Mouse (Mus musculus) heart, adult 2 months (tissue): ENCODE data around the gene Armc10. TPM values are rescaled to one million over a fixed set of nuclear protein-coding genes. Genes with fewer than 3 reads are reported as not detected.

Experiments used
- DNase-seq, 2 experiments: peaks; one replicate each; pipeline ENCODE4 v3.0.0; 2021
- H3K27ac ChIP-seq: fragments of 200-600 bp; 2 replicates; pipeline ENCODE4 v1.8.1; 2022
- H3K27me3 ChIP-seq: fragments of 200-500 bp; 2 replicates; pipeline ENCODE4 v1.6.1; 2012; ENCODE audit warnings: mild to moderate bottlenecking, low read length, inconsistent platforms, mixed read lengths; ENCODE audit not compliant: control insufficient read depth, insufficient read depth
- H3K36me3 ChIP-seq: fragments of 200-500 bp; 2 replicates; pipeline ENCODE4 v1.6.1; 2012; ENCODE audit warnings: low read length, inconsistent platforms; ENCODE audit not compliant: control insufficient read depth, insufficient read depth
- H3K4me1 ChIP-seq: fragments of 200-500 bp; 2 replicates; pipeline ENCODE4 v1.6.1; 2011; ENCODE audit warnings: low read length; ENCODE audit not compliant: control insufficient read depth, insufficient read depth
- H3K4me3 ChIP-seq: fragments of 200-600 bp; 2 replicates; pipeline ENCODE4 v1.8.1; 2022
- H3K79me2 ChIP-seq: fragments of 200-500 bp; replicated peaks from 2 replicates; pipeline ENCODE4 v1.6.1; 2012; ENCODE audit warnings: mild to moderate bottlenecking, inconsistent platforms, low read length, moderate library complexity, mixed read lengths; ENCODE audit not compliant: control insufficient read depth, insufficient read depth
- H3K9ac ChIP-seq: fragments of 200-500 bp; 2 replicates; pipeline ENCODE4 v1.6.1; 2012; ENCODE audit warnings: low read depth, mild to moderate bottlenecking, control low read depth, inconsistent platforms, low read length, mixed read lengths
- CTCF ChIP-seq: fragments of 200-600 bp; IDR thresholded peaks from 2 replicates; pipeline ENCODE4 v1.8.1; 2022; ENCODE audit warnings: antibody characterized with exemption, mild to moderate bottlenecking, moderate library complexity
- EP300 ChIP-seq: fragments of 200-500 bp; IDR thresholded peaks from 2 replicates; pipeline ENCODE4 v1.6.1; 2011; ENCODE audit warnings: low read depth, low read length, control low read depth; ENCODE audit not compliant: insufficient read depth
- POLR2A ChIP-seq: fragments of 200-500 bp; IDR thresholded peaks from 2 replicates; pipeline ENCODE4 v1.6.1; 2011; ENCODE audit warnings: mild to moderate bottlenecking, low read depth, low read length, control low read depth; ENCODE audit not compliant: insufficient read depth
- WGBS: fragments of 180-500 bp; shearing (Covaris S2); methylation state at CpG from one replicate; pipeline ENCODE4 v1.1.7; 2018; 5-methylcytosine and 5-hydroxymethylcytosine counted together
- intact Hi-C: fragments of 180-260 bp; cut with DNase I; formaldehyde crosslinking; loops from one replicate; pipeline ENCODE4 v1.15.1; 2025
- polyA plus RNA-seq: library from polyadenylated mRNA; depleted of rRNA; stranded (reverse); fragments of >200 nt; gene quantifications from 2 replicates; pipeline ENCODE4 v1.2.3, GENCODE M21; 2012
- total RNA-seq, 2 experiments: library from RNA; stranded (reverse); gene quantifications; 2 replicates each; pipeline ENCODE4 v1.2.3; 2021

Gene Armc10
- total and polyA plus RNA-seq, 3 experiments: 8.0 to 10.8 (median 9.4) TPM

DNA sequence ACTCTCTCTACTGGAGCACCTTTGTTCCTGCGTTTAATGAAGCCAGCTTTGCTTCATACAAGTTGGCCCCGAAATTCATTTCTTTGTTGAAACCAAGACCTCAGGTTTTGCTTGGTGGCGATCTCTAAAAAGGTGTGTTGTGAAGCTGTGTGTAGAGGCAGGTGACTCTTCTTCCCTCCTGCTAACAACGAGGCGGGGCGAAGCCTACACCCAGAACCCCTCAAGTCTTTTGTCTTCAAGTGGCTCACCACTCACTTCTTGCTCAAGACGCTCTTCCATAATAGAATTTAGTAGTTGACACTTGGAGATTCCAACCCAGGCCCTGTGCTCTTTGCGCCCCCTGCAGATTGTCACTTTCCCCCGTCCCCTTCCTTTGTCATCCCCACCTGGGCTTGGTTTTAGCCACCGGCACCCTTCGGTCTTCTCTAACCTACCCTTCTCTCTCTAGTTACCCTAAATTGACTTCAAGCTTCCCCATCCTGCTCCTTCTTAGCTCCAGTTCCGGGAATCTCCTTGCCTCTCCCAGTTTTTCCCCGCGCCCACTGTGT lies 648 bp upstream of the Armc10 start:
- WGBS: 19% methylated on average over 14 of the region's 14 CpGs
- H3K27ac ChIP-seq: no peak overlapping the region
- no peak overlapping the region for H3K9ac ChIP-seq

DNA sequence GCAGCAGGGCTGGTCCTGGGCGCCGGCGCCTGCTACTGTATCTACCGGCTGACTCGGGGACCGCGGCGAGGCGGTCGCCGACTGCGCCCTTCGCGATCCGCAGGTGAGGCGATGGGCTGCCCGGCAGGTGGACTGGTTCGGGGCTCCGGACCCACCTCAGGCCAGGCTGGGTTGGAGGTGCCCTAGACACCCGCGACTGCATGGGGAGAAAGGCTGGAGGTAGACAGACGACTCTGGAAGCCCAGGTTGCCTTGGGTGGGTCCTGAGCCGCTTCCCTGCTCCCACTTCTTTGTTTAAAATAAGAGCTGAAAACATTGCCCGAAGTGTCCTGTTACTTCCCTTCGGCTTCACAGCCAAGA lies 499 bp downstream of the Armc10 start:
- under 1% methylated on average over 25 of the region's 25 CpGs for WGBS

More for the DNA sequence above, 648 bp upstream of the Armc10 start:
- Histone ChIP-seq H3K4me1 (peaks cover 2% of the 10 kb centered on the region), H3K79me2 (no peaks in the 10 kb centered on the region), H3K27me3 (no peaks in the 10 kb centered on the region), H3K4me3 (peak overlapping the region; percentile 49), H3K36me3 (no peaks in the 10 kb centered on the region)
- intact Hi-C loops: loop anchor here (5.0 to 10.0 kb wide), 3 partner anchors 57 to 760 kb away; partner anchors contain the start of genes Dnajc2, Napepld, Phtf2 and Psmc2
- TF ChIP-seq CTCF: peak; percentile 33; the same call in 1 of the 2 replicates
- TF ChIP-seq EP300: no peak
- no peak for TF ChIP-seq POLR2A
- DNase-seq: no peak

DNA sequence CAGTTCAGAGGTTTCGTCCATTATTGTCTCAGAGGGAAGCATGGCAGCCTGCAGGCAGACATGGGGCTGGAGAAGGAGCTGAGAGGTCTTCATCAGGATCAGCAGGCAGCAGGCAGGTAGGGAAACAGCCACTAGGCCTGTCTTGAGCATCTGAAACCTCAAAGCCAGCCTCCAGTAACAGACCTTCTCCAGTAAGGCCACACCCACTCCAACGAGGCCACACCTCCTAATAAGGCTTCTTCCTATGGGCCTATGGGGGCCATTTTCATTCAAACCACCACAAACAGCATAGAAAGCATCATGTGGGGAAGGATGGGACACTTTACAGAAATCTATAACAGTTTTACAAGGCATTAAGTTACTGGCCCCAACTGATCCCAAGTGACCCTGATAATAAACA lies 5.1 kb downstream of the Armc10 start:
- intact Hi-C loops: no loop called here

More for the DNA sequence above, 499 bp downstream of the Armc10 start:
- no peaks in the 10 kb centered on the region for H3K36me3 ChIP-seq
- no peaks in the 10 kb centered on the region for H3K79me2 ChIP-seq
- no peak for DNase-seq
- H3K27me3 ChIP-seq: no peaks in the 10 kb centered on the region
- H3K9ac ChIP-seq: peak overlapping the region; percentile 91
- H3K27ac ChIP-seq: peak overlapping the region; percentile 65
- peak overlapping the region; percentile 74 for H3K4me3 ChIP-seq
- intact Hi-C loops: loop anchor here (5.0 to 10.0 kb wide), 3 partner anchors 56 to 761 kb away; partner anchors contain the start of genes Dnajc2, Napepld, Phtf2 and Psmc2
- TF ChIP-seq POLR2A: no peak
- TF ChIP-seq CTCF: no peak
- no peak for TF ChIP-seq EP300
- peaks cover 2% of the 10 kb centered on the region for H3K4me1 ChIP-seq

DNA sequence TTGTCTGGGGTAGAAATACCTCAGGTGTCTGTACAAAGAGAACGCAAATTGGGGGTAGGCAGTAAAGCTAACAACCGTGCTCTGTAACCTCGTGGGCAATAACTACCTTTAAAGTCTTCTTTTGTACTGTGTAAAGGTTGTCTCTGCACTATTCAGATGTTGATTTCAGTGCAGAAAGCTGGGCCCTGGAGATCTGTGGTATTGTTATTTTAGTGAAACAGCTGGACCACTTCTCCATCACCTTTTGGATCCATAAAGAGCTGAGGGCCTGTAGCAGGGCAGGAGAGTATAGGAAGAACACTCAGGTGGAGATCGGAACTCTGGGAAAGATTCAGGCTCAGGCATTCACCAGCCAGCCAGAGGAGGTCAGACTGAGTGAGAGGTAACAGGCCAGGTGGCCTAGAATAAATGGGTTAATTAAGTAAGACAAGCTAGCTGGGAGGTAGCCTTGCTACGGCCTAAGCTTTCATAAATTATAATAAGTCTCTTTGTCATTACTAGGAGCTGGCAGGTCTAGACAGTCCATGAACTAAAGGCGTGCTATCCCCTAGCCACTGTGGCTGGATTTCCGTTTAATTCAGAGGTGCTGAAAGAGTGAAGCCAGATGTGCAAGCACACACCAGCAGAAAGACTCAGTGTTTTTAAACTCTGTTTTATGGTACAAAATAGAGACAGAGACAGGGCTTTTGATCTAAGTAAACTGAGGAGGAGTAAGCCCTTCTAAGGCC lies 6.4 kb downstream of the Armc10 start:
- WGBS: 77% methylated on average over 7 of the region's 7 CpGs
- intact Hi-C loops: no loop called here
- Histone ChIP-seq H3K36me3 (no peaks in the 10 kb centered on the region), H3K4me3 (no peak overlapping the region), H3K9ac (no peak overlapping the region), H3K27me3 (no peaks in the 10 kb centered on the region), H3K4me1 (no peaks in the 10 kb centered on the region), H3K27ac (no peak overlapping the region), H3K79me2 (no peaks in the 10 kb centered on the region)
- TF ChIP-seq EP300 (no peak), POLR2A (no peak), CTCF (no peak)
- no peak for DNase-seq

More for the DNA sequence above, 5.1 kb downstream of the Armc10 start:
- H3K27ac ChIP-seq: no peak overlapping the region
- no peak overlapping the region for H3K4me3 ChIP-seq
- no peak for TF ChIP-seq EP300
- no peak for TF ChIP-seq CTCF
- no peak for TF ChIP-seq POLR2A
- peaks cover 2% of the 10 kb centered on the region for H3K4me1 ChIP-seq
- H3K27me3 ChIP-seq: no peaks in the 10 kb centered on the region
- H3K36me3 ChIP-seq: no peaks in the 10 kb centered on the region
- 71% methylated on average over 2 of the region's 2 CpGs for WGBS
- DNase-seq: no peak
- H3K9ac ChIP-seq: no peak overlapping the region
- H3K79me2 ChIP-seq: no peaks in the 10 kb centered on the region

DNA sequence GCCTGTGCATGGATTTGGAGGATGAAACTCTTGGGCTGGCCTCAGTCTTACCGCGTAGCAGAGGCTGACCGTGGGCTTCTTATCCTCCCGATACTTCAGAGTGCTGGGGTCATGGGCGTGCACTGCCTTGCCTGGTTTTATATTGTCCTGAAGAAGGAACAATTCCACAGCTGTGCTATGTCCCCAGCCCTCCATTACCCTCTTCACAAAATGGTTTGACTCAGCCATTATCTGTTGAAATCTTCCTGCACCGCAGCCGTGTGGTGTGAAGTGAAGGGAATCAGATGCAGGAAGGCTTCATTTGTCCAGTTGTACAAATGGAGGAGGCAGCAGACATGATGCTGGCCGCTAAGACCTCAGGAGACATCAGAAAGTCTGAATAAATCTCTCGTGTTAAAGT lies 11.3 kb downstream of the Armc10 start:
- Histone ChIP-seq H3K27ac (no peak overlapping the region), H3K4me1 (peaks cover 3% of the 10 kb centered on the region; the same call in 1 of the 2 replicates), H3K36me3 (no peaks in the 10 kb centered on the region), H3K27me3 (no peaks in the 10 kb centered on the region), H3K9ac (no peak overlapping the region), H3K79me2 (no peaks in the 10 kb centered on the region), H3K4me3 (no peak overlapping the region)
- intact Hi-C loops: no loop called here
- 87% methylated on average over 9 of the region's 9 CpGs for WGBS
- DNase-seq: no peak
- TF ChIP-seq CTCF (no peak), POLR2A (no peak), EP300 (no peak)

DNA sequence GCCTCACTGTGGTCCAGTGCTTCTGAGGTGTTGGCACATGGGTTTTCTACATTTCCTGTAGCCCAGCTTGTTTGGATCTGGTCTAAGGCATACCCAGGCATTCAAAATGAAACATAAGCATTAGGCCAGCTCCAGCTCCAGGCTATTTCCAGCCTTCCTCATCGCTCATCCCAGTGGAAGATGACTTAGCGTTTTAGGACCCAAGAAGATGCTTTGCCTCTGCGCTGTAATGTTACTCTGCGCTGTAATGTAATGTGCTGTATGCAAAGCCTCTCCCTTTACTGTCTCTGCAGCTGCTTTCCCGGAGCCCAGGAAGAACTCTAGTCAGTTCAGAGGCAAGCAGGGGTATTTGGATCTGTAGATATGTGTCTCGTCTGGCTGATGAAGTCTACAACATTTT lies 12.4 kb downstream of the Armc10 start:
- H3K9ac ChIP-seq: no peak overlapping the region
- intact Hi-C loops: loop anchor here (1.0 kb wide), 1 partner anchor 77 kb away; no protein-coding TSS in a partner anchor
- 93% methylated on average over 6 of the region's 6 CpGs for WGBS

More for the DNA sequence above, 12.4 kb downstream of the Armc10 start:
- TF ChIP-seq EP300 (no peak), POLR2A (no peak), CTCF (no peak)
- DNase-seq: no peak
- Histone ChIP-seq H3K27me3 (no peaks in the 10 kb centered on the region), H3K4me1 (peaks cover 3% of the 10 kb centered on the region; the same call in 1 of the 2 replicates), H3K27ac (no peak overlapping the region), H3K36me3 (no peaks in the 10 kb centered on the region), H3K79me2 (no peaks in the 10 kb centered on the region), H3K4me3 (no peak overlapping the region)
